Mouse (Mus musculus) heart, embryonic 11.5 days (tissue): ENCODE measurements at regions not wholly inside any gene's neighbourhood (a gene's known extent, or its start where the extent isn't known, plus 50 kb on each side); places are given as distances from the start of the nearest gene placed in this dataset.

ENCODE experiments used
- ATAC-seq: fragments of 200-750 bp; cut with Nextera tagmentation; replicated peaks from 2 replicates; pipeline ENCODE4 v1.8.0; 2017; ENCODE audit warnings: moderate library complexity; ENCODE audit not compliant: insufficient number of reproducible peaks, low FRiP score, low TSS enrichment
- H3K27ac ChIP-seq: fragments of 300-500 bp; sonication (generic); 2 replicates; pipeline ENCODE4 v1.5.1; 2014; ENCODE audit warnings: mild to moderate bottlenecking, low read depth, low read length
- H3K27me3 ChIP-seq: fragments of 300-500 bp; sonication (generic); 2 replicates; pipeline ENCODE4 v1.6.1; 2014; ENCODE audit warnings: mild to moderate bottlenecking, low read length, mixed read lengths; ENCODE audit not compliant: control insufficient read depth, insufficient read depth
- H3K36me3 ChIP-seq: fragments of 300-500 bp; sonication (generic); 2 replicates; pipeline ENCODE4 v1.6.1; 2014; ENCODE audit warnings: mild to moderate bottlenecking, low read length, moderate library complexity, mixed read lengths; ENCODE audit not compliant: control insufficient read depth, insufficient read depth
- H3K4me1 ChIP-seq: fragments of 300-500 bp; sonication (generic); 2 replicates; pipeline ENCODE4 v1.6.1; 2014; ENCODE audit warnings: low read length; ENCODE audit not compliant: control insufficient read depth, insufficient read depth
- H3K4me2 ChIP-seq: fragments of 300-500 bp; sonication (generic); 2 replicates; pipeline ENCODE4 v1.6.1; 2014; ENCODE audit warnings: mild to moderate bottlenecking, moderate library complexity
- H3K4me3 ChIP-seq: fragments of 300-500 bp; sonication (generic); 2 replicates; pipeline ENCODE4 v1.5.1; 2014; ENCODE audit warnings: low read depth, low read length
- H3K9ac ChIP-seq: fragments of 300-500 bp; sonication (generic); 2 replicates; pipeline ENCODE4 v1.6.1; 2014; ENCODE audit warnings: mild to moderate bottlenecking, low read depth, low read length, moderate library complexity
- H3K9me3 ChIP-seq: fragments of 300-500 bp; sonication (generic); replicated peaks from 2 replicates; pipeline ENCODE4 v1.6.1; 2016; ENCODE audit warnings: low read length; ENCODE audit not compliant: control insufficient read depth
- WGBS: fragments of 180-500 bp; shearing (Covaris S2); extraction: QIAGEN DNeasy Blood & Tissue Kit; methylation state at CpG from one replicate; pipeline ENCODE4 v1.1.7; 2014; ENCODE audit not compliant: insufficient replicate concordance; 5-methylcytosine and 5-hydroxymethylcytosine counted together

- ATAC-seq, result no peak
- WGBS, result 78% methylated on average over 5 of the region's 5 CpGs
- H3K4me3 ChIP-seq, result no peak overlapping the region
- no peaks in the 10 kb centered on the region for H3K27me3 ChIP-seq
- peaks cover 20% of the 10 kb centered on the region for H3K4me1 ChIP-seq
- H3K9me3 ChIP-seq, result no peaks in the 10 kb centered on the region
- H3K4me2 ChIP-seq, result no peak overlapping the region
- H3K36me3 ChIP-seq, result no peaks in the 10 kb centered on the region
- H3K27ac ChIP-seq, result 0 out of 2 replicates have a peak overlapping the region, but pooled peaks have one; percentile 13
- H3K9ac ChIP-seq, result no peak overlapping the region
Measured at GRCm38 (mm10) chr7:145026014-145026285, 86.2 kb upstream of the Ccnd1 start.

- H3K27me3 ChIP-seq, result no peaks in the 10 kb centered on the region
- H3K36me3 ChIP-seq, result no peaks in the 10 kb centered on the region
- 21% methylated on average over 5 of the region's 6 CpGs for WGBS
- no peak overlapping the region for H3K9ac ChIP-seq
- peak; percentile 47; the same call in 1 of the 2 replicates for ATAC-seq
- H3K4me1 ChIP-seq, result peaks cover 16% of the 10 kb centered on the region
- H3K9me3 ChIP-seq, result no peaks in the 10 kb centered on the region
- no peak overlapping the region for H3K4me2 ChIP-seq
- H3K27ac ChIP-seq, result peak overlapping the region; percentile 83
- no peak overlapping the region for H3K4me3 ChIP-seq
Measured at GRCm38 (mm10) chr7:145025186-145026013, 85.7 kb upstream of the Ccnd1 start.

- peak overlapping the region; percentile 83 for H3K27ac ChIP-seq
- 45% methylated on average over 2 of the region's 2 CpGs for WGBS
- peaks cover 15% of the 10 kb centered on the region for H3K4me1 ChIP-seq
- H3K9ac ChIP-seq, result no peak overlapping the region
- H3K4me2 ChIP-seq, result no peak overlapping the region
- no peaks in the 10 kb centered on the region for H3K27me3 ChIP-seq
- H3K4me3 ChIP-seq, result no peak overlapping the region
- no peak for ATAC-seq
- no peaks in the 10 kb centered on the region for H3K36me3 ChIP-seq
- H3K9me3 ChIP-seq, result no peaks in the 10 kb centered on the region
Measured at GRCm38 (mm10) chr7:145024651-145025050, 84.9 kb upstream of the Ccnd1 start.

- Histone ChIP-seq H3K9ac (no peak overlapping the region), H3K36me3 (no peaks in the 10 kb centered on the region), H3K27ac (no peak overlapping the region), H3K27me3 (no peaks in the 10 kb centered on the region), H3K4me1 (no peaks in the 10 kb centered on the region), H3K4me2 (no peak overlapping the region), H3K4me3 (no peak overlapping the region), H3K9me3 (no peaks in the 10 kb centered on the region)
- no peak for ATAC-seq
- WGBS, result 63% methylated on average over 2 of the region's 2 CpGs
Measured at GRCm38 (mm10) chr7:145019137-145019536, 79.4 kb upstream of the Ccnd1 start.

- Histone ChIP-seq H3K4me3 (no peak overlapping the region), H3K27me3 (no peaks in the 10 kb centered on the region), H3K9ac (no peak overlapping the region), H3K36me3 (no peaks in the 10 kb centered on the region), H3K4me2 (no peak overlapping the region), H3K27ac (no peak overlapping the region), H3K4me1 (no peaks in the 10 kb centered on the region), H3K9me3 (no peaks in the 10 kb centered on the region)
- ATAC-seq, result no peak
- WGBS, result 69% methylated on average over 3 of the region's 3 CpGs
Measured at GRCm38 (mm10) chr7:145018149-145018548, 78.4 kb upstream of the Ccnd1 start.

- Histone ChIP-seq H3K4me2 (no peak overlapping the region), H3K27me3 (no peaks in the 10 kb centered on the region), H3K9ac (no peak overlapping the region), H3K4me3 (no peak overlapping the region), H3K4me1 (no peaks in the 10 kb centered on the region), H3K27ac (no peak overlapping the region), H3K36me3 (no peaks in the 10 kb centered on the region), H3K9me3 (no peaks in the 10 kb centered on the region)
- 52% methylated on average over 22 of the region's 22 CpGs for WGBS
- no peak for ATAC-seq
Measured at GRCm38 (mm10) chr7:145015463-145016085, 75.8 kb upstream of the Ccnd1 start.

GRCm38 (mm10) chr7:145010757-145011156, 71.0 kb upstream of the Ccnd1 start:
- 63% methylated on average over 4 of the region's 4 CpGs for WGBS

GRCm38 (mm10) chr7:145010004-145010403, 70.3 kb upstream of the Ccnd1 start:
- ATAC-seq, result no peak
- Histone ChIP-seq H3K27ac (no peak overlapping the region), H3K4me3 (no peak overlapping the region), H3K36me3 (no peaks in the 10 kb centered on the region), H3K4me1 (no peaks in the 10 kb centered on the region), H3K4me2 (no peak overlapping the region), H3K9ac (no peak overlapping the region), H3K9me3 (no peaks in the 10 kb centered on the region), H3K27me3 (no peaks in the 10 kb centered on the region)
- WGBS, result 45% methylated on average over 3 of the region's 3 CpGs

More at GRCm38 (mm10) chr7:145010757-145011156, 71.0 kb upstream of the Ccnd1 start:
- no peak overlapping the region for H3K4me2 ChIP-seq
- no peak overlapping the region for H3K27ac ChIP-seq
- no peaks in the 10 kb centered on the region for H3K27me3 ChIP-seq
- no peaks in the 10 kb centered on the region for H3K36me3 ChIP-seq
- H3K9me3 ChIP-seq, result no peaks in the 10 kb centered on the region
- H3K9ac ChIP-seq, result no peak overlapping the region
- no peak for ATAC-seq
- H3K4me3 ChIP-seq, result no peak overlapping the region
- H3K4me1 ChIP-seq, result no peaks in the 10 kb centered on the region
